Mouse (Mus musculus): ENCODE data around the gene Ovca2.
A peak's percentile ranks its signal among the peaks of the same experiment; 100 is the strongest.
"Not testable (repeated sequence)": the region's sequence is repeated elsewhere in the genome, so short reads cannot be mapped to it uniquely, and the experiment has no call there.

Gene Ovca2

DNA sequence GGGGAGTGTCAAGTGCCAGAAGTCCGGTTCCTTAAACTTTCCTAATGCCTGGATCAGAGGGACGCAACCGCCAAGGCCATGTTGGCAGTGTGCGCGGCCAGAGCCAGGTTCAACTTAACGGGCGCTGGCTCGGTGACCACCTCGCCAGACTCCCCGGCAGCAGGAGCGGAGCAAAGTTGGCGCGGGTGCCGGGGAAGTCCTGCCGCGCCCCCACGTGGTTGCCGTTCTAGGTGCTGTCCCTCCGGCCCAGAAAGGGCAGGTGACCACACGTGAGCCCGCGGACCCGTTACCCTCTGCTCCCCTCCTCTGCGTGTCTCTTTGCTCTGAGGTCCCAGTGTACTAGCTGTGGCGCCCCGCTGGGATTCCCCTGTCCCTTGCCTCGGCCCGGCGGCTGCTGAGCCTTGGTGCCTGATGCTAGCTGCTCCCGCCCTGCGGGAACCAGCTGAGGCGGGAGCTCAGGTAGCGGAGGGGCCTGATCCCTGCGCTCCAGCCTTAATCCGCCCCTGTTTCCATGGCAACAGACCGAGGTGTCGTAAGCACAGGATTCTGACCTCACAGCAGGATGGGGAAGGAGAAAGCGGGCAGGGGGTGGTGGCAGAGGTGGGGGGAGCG, 16.3 kb upstream of the Ovca2 start:
- DNase-seq, result peak; percentile 79 to 84

DNA sequence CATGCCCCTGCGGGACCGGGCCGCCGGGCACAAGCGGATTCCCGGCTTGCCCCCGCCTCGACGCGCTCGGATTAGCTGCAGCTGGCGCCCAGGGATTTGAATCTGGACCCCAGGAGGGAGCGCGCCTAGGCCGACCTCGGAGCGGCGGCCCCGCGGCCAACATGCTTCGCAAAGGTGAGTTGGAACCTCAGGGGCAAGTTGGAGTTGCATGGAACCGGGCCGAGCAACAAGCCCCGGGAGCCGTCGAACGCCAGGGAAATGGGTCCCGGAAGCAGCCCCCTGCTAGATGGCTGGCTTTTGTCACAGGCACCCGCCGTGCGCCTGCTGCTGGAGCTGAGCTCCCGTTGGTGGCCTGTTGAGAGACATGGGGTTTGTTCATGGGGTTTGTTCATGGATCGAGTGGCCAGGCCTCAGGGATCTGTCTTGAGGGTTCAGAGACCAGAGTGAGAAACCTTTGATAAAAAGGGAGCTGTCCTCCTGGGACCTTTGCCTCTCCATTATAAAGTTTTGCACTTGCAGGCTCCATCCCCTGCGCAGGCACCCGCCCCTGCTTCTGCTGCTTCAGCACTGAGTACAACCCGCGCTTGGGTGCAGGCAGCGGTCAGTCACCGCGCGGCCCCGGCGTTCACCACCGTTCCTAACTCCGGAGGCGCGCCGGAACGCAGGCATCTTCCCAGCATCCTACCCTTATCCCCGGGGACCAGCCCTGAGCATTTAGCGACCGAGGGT, 15.7 kb upstream of the Ovca2 start:
- DNase-seq, result no peak

DNA sequence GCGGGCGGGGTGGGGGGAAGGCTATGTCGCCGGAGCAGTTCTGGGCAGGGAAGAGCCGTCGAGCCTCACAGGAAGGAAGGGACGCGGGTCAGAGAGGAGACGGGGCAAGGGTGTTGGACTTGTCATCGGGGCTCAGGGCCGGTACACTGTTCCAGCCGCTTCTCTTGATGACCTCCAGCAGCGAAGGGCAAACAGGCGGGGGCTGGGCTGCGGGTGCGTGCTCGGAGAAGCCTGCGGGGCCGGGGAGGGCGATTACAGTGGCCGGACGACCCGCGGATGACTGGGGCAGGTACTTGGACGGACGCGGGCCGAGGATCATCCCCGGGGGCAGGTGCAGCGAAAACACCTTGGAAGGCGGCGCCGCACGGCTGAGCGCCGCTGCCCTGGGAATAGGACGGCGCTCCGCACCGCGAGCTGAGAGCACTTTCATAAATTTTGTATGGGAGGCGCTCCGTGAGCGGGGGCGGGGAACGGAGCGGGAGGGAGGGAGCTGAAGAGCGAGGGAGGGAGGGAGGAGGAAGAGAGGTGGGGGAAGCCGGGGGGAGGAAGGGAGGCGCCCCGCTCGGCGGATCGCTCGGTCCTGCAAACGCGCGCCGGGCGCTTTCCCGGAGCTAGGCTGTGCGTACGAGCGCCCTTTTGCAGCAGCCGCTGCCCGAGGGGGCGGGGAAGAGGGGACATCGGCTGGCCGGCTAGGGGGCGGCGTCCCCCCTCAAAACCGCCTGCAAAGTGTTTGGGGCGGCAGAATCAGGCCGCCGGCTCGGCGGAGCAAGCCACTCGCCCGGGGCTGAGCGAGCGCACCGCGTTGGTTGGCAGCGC, 14.8 kb upstream of the Ovca2 start, which contains the start of gene Rtn4rl1:
Gene Rtn4rl1 (plus strand): TSS at position 528 of the 816 bp plus-strand sequence.
- DNase-seq, result peak; percentile 86 to 87

DNA sequence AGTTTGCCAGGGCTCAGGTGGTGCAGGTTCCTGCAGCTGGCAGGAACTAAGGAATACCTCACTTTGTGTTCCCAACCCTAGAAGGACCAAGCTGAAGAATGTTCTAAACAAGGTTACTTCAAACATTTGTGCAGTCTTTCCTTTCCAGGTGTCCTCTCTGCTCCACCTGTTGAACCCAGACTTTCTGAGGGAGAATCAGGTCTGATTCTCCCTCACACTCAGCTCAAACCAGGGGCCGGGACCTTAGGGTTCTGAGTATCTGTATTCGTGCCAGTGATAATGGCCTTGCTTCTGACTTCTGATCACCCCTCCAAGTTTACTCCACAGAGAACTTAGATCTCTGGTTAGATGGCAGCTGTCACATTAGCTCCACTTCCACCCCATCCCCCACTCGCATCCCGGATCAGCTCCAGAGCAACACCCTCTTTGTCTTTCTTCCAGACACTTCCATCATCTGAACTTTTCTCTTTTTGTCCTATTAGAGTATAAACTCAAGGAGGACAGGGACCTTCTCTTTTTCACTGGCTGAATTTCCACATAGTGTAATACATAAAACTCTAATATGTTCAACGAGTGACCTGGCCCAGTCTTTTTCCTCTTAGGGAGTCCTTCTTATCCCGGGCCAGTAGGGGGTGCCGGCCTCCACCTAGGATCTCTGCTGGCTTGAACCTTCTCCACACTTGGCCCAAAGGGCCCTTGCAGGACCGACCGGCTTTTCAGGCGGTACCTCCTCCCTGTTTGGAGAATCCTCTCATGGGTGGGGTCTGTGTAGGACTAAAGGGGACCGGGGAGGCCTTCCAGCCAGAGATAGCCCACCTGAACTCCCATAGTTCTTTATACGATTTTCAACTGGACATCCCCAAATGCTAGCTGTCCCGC, 13.9 kb upstream of the Ovca2 start:
- peak; percentile 90 to 91 for DNase-seq

DNA sequence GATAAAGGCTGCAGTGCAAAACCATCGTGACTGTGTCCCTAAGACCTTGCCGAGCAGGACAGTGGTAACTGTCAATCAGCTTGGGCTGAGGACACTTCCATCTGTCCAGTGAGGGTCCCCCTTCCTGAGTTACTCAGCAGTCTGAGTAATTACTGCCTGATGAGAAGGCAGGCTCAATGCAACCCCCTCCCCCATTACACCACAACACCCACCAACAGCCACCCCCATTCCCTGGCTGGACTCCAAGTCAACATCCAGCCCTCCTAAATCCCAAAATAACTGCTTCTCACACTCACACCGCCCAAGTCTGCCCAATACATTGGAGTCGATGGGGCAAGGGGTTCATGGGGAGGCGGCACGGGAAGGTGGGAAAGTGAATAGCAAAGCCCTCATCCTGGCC, 13.2 kb upstream of the Ovca2 start:
- DNase-seq, result peak in 1 of 2 experiments; percentile 36

DNA sequence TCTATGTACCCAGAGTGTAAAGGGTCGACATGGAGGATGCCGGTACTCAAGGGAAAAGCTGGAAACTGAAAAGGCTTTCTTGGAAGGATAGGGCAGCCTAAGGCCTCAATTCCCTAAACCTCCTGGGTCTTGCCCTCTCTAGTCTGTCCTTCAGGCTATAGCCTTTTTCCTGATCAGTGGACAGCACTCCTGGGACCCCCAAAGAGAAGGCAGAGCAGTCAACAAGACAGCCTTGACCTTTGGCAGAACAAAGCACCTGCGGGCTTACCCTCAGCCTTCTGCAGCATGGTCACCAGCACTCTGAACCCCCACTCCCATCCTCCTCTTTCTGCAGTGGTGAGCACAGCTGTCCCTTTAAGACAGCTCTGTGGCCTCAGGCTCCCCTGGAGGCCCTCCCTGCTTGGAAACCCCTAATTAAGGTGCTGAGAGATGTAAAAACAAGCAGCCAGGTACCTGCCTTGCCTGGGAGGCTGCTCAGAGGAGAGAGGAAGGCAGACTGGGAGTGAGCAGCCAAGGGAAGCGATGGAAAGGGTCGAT, 12.3 kb upstream of the Ovca2 start, which contains the start of gene Dph1:
Gene Dph1 (minus strand): TSS at position 337 of the 537 bp plus-strand sequence.
- DNase-seq, result no peak

DNA sequence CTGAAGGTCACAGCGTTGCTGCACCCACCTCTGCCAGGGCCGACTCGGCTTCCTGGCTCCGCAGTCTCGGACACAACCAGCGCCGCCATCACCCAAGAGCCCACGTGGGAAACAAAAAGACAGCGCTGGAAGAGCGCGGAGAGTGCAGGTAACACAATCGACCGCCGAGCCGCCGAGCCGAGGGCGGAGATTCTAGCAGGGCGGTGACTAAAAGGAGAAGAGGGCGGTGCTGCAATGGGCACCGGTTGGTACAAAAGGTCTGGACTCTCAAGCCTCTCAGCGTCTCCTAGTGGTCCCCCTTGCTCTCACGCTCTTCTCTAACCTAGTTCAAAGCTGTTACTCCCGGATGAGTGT, 11.7 kb upstream of the Ovca2 start:
- peak; percentile 84 to 87 for DNase-seq

DNA sequence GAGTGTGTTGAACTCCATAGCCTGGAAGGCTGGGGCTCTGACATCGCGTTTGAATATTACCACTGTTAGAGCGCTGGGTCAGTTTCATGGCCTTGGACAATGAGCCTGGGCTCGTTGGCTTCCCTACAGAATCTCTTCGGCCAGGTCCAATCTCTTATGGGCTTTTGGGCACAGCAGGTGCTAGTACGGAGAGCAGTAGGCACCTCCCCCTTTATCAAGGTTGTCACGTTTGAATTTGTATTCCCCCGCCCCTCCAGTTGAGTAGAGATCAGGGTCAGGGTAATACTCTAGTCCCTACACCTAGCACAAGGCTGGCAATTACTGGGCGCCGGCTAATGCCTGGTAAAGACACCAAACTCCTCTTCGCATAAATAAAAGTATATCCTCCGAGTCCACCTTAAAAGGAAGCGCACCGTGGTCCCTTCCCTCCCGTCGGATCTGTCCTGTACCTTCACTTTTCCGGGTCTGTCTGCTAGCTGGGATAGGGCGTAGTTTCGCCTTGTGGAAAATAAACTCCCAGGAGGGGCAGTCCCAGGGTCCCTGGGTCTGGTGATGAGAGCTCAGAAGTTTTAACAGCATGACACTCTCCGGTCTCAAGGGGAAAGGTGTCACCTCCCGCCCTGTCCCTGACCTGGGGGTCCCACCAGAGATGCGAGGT, 11.2 kb upstream of the Ovca2 start:
- peak in 1 of 2 experiments; percentile 17 for DNase-seq

DNA sequence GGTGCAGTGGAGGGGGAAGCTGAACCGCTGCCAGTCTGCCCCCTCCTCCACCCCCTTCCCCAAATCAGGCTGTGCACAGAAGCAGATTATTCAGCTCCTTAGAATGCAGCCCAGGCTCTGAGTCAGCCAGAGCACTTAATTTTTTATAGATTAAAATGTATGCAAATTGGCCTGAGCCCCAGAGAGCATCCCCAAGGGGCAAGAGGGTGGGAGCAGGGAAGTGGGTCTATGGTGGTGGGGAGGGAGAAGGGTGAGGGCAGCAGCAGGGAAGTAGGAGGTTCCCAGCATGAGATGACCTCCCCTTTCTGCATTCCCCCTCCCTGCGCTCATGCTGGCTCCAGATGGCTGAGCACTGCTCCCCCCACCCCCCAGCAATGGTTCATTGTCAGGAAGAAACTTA, 6.4 kb upstream of the Ovca2 start:
- no peak for DNase-seq

DNA sequence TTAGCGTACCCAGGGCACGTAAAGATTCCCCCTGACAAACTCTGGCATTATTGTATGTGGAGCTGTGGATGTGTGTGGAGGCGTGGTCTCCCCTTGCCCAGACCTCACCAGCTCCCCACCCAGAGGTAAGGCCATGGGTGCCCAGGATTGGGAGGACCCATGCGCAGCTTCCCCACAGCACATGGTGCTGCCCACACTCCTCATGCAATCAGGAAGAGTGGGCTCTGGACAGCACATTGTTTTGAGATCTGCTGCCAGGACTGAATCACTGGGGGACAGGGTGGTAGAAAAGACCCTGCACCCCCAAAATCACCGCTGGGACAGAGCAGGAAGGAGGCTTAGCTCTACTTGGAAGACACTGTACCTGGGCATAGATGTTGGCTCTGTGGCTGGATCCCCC, 5.9 kb upstream of the Ovca2 start:
- no peak for DNase-seq

DNA sequence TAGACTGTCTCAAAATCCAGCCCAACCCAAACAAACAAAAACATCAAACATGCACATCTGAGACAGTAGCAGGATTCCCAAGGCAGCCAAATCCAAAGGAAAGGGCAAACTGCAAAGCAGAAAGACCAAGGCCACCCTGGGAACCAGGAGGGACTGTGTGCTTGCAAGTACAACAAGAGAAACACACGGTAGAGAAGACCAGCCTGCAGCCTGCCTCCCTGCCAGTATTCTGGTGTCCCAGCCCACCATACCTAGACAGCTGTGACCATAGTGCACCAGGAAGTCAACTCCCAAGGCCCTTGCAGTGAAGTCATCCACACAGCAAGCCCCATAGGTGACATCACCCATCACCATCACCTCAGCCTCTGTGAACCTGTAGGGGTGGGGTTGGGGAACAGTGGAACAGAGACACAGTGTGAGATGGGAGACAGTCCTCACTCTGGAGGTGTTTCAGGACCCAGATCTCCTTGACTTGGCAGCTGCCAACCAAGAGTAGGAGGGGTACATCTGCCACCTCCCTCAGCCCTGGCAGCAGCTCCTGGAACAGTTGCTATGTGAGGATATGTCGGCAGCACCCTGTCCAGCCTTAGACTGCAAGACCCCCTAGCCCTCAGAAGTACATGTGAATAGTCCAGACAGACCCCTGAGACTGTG, 5.4 kb upstream of the Ovca2 start:
- no peak for DNase-seq

DNA sequence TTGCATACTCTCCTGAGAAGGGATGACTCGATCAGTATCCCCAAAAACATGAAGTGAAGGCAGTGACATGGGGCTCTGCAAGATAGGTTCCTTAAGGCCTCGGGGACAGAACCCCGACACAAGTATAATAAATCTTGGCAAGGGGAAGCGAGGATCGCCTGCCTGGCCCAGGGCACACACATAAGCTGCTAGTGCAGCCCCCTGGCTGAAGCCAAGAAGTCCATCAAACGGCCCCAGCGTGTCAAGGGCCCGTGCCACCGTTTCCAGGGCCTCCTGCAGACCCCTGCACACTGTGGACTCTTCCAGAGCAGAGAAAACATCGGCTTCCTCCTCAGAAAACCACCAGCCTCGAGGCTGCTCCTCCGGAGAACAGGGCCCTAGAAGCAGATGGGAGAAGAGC, 624 bp downstream of the Ovca2 start:
- peak in 1 of 2 experiments; percentile 21 for DNase-seq

DNA sequence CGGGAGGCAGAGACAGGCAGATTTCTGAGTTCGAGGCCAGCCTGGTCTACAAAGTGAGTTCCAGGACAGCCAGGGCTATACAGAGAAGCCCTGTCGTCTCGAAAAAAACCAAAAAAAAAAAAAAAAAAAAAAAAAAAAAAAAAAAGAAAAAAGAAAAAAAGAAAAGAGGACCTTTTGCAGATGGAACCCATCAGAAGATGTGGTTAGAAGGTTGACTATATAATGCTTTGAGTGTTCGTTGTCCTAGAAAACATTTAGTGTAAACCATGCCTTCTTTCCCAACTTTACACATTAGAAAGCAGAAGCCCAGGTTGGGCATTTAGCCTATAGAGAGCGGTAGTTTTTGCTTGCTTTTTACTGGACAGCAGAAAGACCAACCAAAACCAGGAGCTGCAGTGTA, 4.1 kb downstream of the Ovca2 start:
- not testable (repeated sequence) for DNase-seq

DNA sequence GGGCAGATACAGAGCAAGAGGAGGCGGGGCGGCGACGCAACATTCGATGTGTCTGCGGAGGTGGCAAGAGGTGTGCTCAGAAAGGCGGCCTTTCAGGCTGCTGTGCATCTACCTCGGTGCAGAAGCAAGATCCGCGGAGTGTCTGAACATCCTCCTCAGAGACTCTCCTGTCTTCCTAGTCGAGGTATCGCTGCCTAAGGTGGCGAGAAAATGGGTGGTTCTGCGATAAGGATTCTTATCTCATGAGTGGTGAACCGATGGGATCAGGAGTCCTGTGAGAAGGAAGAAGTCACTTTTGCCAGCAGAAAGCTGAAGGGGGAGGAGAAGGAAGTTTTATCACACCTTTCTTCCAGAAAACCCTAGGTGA, 4.9 kb downstream of the Ovca2 start:
- no peak for DNase-seq

DNA sequence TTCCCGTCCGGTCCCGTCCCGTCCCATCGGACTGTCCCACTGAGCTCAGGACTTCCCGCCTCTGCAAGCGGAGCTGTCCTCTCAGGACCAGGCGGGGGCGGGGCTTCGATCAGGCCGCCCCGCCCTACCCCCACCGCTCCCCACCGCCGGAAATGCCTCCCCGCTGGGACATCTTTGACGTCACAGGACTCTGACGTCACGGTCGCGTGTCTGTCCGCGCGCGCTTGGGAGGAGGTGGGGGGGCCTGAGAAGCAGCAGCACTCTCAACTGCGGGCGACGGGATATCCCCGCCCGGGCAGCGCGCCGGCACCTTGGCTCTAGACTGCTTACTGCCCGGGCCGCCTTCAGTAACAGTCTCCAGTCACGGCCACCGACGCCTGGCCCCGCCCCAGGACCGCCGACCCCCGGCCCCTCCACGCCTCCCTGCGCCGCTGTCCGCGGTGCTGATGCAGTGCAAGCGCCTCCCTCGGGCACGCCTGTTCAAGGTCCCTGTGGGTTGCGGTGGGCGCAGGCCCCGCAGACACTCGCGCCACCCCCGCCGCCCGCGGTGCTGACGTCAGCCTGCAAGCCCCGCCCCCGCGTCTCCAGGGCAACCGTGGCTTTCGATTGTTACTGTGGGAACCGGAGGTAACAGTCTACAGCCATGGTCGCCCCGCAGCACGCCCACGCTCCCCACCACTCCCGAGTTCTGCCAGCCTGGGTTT, 5.4 kb downstream of the Ovca2 start:
- DNase-seq, result peak; percentile 85 to 93

DNA sequence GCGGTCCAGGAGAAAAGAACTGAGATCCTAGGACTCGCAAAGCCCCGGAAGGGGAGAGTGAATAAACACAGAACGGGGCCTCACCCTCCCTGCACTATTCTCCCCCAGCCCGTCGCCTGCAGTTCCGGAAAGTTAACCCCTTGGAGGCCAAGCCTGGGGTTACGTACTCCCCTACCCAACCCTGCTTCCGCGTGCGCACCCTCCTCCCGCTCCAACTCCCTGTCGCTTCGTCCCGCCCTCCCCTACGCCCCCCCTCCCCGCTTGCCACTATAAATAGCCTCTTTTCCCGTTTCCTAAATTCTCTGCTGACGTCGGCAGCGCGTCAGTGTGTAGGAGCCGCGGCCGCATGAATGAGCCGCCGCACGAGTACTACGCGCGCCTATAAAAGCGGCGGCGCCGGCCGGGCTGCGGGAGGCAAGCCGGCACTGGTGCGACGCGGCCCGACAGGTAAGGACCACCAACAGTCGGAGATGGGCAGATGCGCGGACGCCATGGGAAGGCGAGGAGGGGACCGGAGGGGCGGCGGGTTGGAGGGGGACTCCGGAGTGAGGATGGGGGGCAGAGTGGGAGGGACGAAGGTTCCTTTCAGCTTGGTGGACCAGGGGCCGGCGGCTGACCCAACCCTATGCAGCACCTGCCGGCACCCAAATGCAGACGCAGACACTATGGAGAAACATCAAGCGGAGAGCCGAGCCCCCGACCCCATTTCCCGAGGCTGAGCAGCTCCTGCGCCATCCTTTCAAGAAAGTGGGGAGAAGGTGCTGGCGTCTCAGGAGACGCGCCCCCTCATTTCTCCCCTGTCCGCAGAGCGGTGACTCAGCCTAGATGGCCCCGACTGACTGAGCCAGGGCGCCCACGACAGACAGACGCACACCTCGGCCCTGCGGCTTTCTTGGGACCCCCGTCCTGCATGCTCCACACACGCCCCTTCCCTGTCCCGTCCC, 6.2 kb downstream of the Ovca2 start:
- DNase-seq, result peak; percentile 66 to 71

DNA sequence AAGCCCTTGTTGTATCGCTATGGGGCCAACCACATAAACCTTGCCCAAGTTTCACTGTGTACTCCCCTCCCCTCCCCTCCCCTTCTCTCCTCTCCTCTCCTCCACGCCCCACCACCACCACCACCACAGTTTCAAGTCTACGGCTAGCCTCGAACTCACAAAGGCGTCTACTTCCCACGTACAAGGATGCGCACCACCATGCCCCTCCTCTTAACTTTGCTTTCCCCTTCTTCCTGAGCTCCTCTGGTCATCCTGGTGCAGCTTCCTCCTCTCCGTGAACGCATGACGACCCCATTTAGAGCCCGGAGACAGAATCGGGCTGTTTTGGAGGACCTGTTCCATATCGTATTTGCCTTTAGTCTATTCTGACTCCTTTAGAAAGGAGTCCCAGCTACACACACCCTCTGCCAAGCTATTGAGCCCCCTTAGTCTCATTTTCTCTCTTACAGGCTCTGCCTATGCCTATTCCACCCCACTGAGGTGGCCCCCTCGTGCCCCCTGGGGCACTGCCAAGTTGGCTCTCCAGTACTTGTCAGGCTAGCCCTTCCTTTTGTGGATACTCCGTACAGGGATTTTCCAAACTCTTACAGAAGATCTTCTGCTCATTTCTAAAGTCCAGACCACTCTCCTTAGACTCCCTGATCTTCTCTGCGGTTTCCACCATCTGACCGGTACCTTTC, 7.3 kb downstream of the Ovca2 start:
- DNase-seq, result peak in 1 of 2 experiments; percentile 53

DNA sequence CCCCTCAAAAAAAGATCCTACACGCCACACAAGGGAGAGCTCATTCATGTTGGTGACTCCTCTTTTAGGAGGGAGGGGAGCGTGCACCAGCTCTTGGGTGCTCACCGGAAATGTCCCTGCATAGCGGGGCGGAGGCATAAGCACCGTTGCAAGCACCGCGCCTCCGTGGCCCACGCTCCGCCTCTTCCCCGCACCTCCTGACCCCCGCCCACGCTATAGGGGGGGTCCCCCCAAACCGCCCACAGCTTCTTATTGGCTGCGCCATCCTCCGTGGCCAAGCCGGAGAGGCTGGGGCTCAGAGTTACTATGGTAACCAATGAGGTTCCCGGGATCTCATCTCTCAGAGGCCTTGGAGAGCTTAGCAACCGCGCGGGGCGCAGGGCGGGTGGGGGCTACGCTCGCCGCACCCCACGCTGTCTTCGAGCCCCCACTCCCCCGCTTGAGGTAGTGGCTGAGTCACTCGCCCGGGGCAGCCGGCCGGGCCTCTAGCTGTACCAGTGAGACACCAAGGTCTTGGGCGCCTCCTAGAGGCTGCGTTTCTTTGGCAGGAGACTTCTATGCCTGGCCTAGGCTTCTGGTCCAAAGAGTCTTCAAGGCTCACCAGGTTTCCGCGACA, 8.4 kb downstream of the Ovca2 start:
- peak; percentile 97 to 98 for DNase-seq

Measured in cerebellum, adult 18-20 months (tissue).